Mouse (Mus musculus) neural tube, embryonic 10.5 days (tissue): ENCODE results near the gene Tmod1.

Experiments used
- DNase-seq: peaks from one replicate; pipeline ENCODE4 v3.0.0-alpha.2; 2017; ENCODE audit warnings: low spot score; ENCODE audit errors: extremely low spot score

Gene Tmod1

GRCm38 (mm10) chr4:46053323-46054107, 14.8 kb downstream of the Tmod1 start:
- no peak for DNase-seq

- DNase-seq = no peak
Measured at GRCm38 (mm10) chr4:46056163-46056562, 17.4 kb downstream of the Tmod1 start.

GRCm38 (mm10) chr4:46061259-46061962, 22.7 kb downstream of the Tmod1 start:
- DNase-seq = no peak

GRCm38 (mm10) chr4:46063841-46064240, 25.1 kb downstream of the Tmod1 start:
- no peak for DNase-seq

- DNase-seq = no peak
Measured at GRCm38 (mm10) chr4:46064263-46064662, 25.5 kb downstream of the Tmod1 start.

- no peak for DNase-seq
Measured at GRCm38 (mm10) chr4:46064961-46065360, 26.2 kb downstream of the Tmod1 start.

GRCm38 (mm10) chr4:46065695-46066340, 27.1 kb downstream of the Tmod1 start:
- no peak for DNase-seq

- no peak for DNase-seq
Measured at GRCm38 (mm10) chr4:46068060-46068459, 29.3 kb downstream of the Tmod1 start.

GRCm38 (mm10) chr4:46068573-46068972, 29.8 kb downstream of the Tmod1 start:
- DNase-seq = no peak

- no peak for DNase-seq
Measured at GRCm38 (mm10) chr4:46069851-46070482, 31.2 kb downstream of the Tmod1 start.

GRCm38 (mm10) chr4:46072631-46073030, 33.9 kb downstream of the Tmod1 start:
- DNase-seq = no peak

GRCm38 (mm10) chr4:46073736-46074135, 35.0 kb downstream of the Tmod1 start:
- DNase-seq = no peak

- no peak for DNase-seq
Measured at GRCm38 (mm10) chr4:46075664-46076063, 36.9 kb downstream of the Tmod1 start.

- DNase-seq = no peak
Measured at GRCm38 (mm10) chr4:46076892-46077291, 38.2 kb downstream of the Tmod1 start.

- DNase-seq = no peak
Measured at GRCm38 (mm10) chr4:46080261-46080660, 41.5 kb downstream of the Tmod1 start.

- DNase-seq = no peak
Measured at GRCm38 (mm10) chr4:46082555-46082954, 43.8 kb downstream of the Tmod1 start.

- no peak for DNase-seq
Measured at GRCm38 (mm10) chr4:46084416-46085172, 45.9 kb downstream of the Tmod1 start.

GRCm38 (mm10) chr4:46085223-46085811, 46.6 kb downstream of the Tmod1 start:
- DNase-seq = no peak

- no peak for DNase-seq
Measured at GRCm38 (mm10) chr4:46086718-46087426, 48.1 kb downstream of the Tmod1 start.

GRCm38 (mm10) chr4:46087427-46087771, 48.7 kb downstream of the Tmod1 start:
- no peak for DNase-seq
